Mouse (Mus musculus): ENCODE measurements around the gene Stambp. TPM values are rescaled to one million over a fixed set of nuclear protein-coding genes. Genes with fewer than 3 reads are reported as not detected.

Gene Stambp
- total RNA-seq, 2 experiments from 2014 or later, result 31.7 to 36.2 TPM

GRCm38 (mm10) chr6:83571840-83572667 is 475 bp downstream of the Stambp start:
- DNase-seq (ENCODE audit: low spot score in 2 of 2), result peak; percentile 88 to 95

GRCm38 (mm10) chr6:83568901-83569862 is 3.3 kb downstream of the Stambp start:
- no peak for DNase-seq (ENCODE audit: low spot score in 2 of 2)

- DNase-seq (ENCODE audit: low spot score in 2 of 2), result no peak
These were observed 16.6 kb downstream of the Stambp start for GRCm38 (mm10) chr6:83555972-83556371.

GRCm38 (mm10) chr6:83548346-83548745 is 24.2 kb downstream of the Stambp start:
- DNase-seq (ENCODE audit: low spot score in 2 of 2), result no peak

- no peak for DNase-seq (ENCODE audit: low spot score in 2 of 2)
These were observed 26.8 kb downstream of the Stambp start for GRCm38 (mm10) chr6:83545778-83546177.

- no peak for DNase-seq (ENCODE audit: low spot score in 2 of 2)
These were observed 30.6 kb downstream of the Stambp start for GRCm38 (mm10) chr6:83541756-83542456.

GRCm38 (mm10) chr6:83540017-83540416 is 32.5 kb downstream of the Stambp start:
- DNase-seq (ENCODE audit: low spot score in 2 of 2), result peak in 1 of 2 experiments; percentile 47

- no peak for DNase-seq (ENCODE audit: low spot score in 2 of 2)
These were observed 35.8 kb downstream of the Stambp start for GRCm38 (mm10) chr6:83536795-83537059.

GRCm38 (mm10) chr6:83536028-83536794 is 36.3 kb downstream of the Stambp start, which contains the start of gene Actg2:
Gene Actg2, minus strand, starts transcription at chr6:83536265.
- DNase-seq (ENCODE audit: low spot score in 2 of 2), result no peak

GRCm38 (mm10) chr6:83532608-83533007 is 39.9 kb downstream of the Stambp start:
- no peak for DNase-seq (ENCODE audit: low spot score in 2 of 2)

GRCm38 (mm10) chr6:83523194-83523593 is 49.3 kb downstream of the Stambp start:
- no peak for DNase-seq (ENCODE audit: low spot score in 2 of 2)

GRCm38 (mm10) chr6:83521784-83522183 is 50.7 kb downstream of the Stambp start:
- DNase-seq (ENCODE audit: low spot score in 2 of 2), result no peak

GRCm38 (mm10) chr6:83518637-83519036 is 53.9 kb downstream of the Stambp start:
- DNase-seq (ENCODE audit: low spot score in 2 of 2), result no peak

- DNase-seq (ENCODE audit: low spot score in 2 of 2), result no peak
These were observed 57.4 kb downstream of the Stambp start for GRCm38 (mm10) chr6:83515172-83515571.

- DNase-seq (ENCODE audit: low spot score in 2 of 2), result peak in 1 of 2 experiments; percentile 73
These were observed 60.0 kb downstream of the Stambp start for GRCm38 (mm10) chr6:83512495-83512894.

GRCm38 (mm10) chr6:83510210-83510609 is 62.3 kb downstream of the Stambp start:
- no peak for DNase-seq (ENCODE audit: low spot score in 2 of 2)

- DNase-seq (ENCODE audit: low spot score in 2 of 2), result no peak
These were observed 63.1 kb downstream of the Stambp start for GRCm38 (mm10) chr6:83509442-83509841.

GRCm38 (mm10) chr6:83507168-83507546 is 65.4 kb downstream of the Stambp start:
- DNase-seq (ENCODE audit: low spot score in 2 of 2), result no peak

- DNase-seq (ENCODE audit: low spot score in 2 of 2), result peak; percentile 96 to 98
These were observed 66.0 kb downstream of the Stambp start, which contains the start of gene Dguok for GRCm38 (mm10) chr6:83506258-83507167. Gene Dguok, minus strand, starts transcription at chr6:83506969.

All from layer of hippocampus, postnatal 14 days (tissue).